Mouse (Mus musculus) midbrain, embryonic 10.5 days (tissue): ENCODE results near the gene Pold1. TPM values are rescaled to one million over a fixed set of nuclear protein-coding genes. Genes with fewer than 3 reads are reported as not detected.
A peak's percentile ranks its signal among the peaks of the same experiment; 100 is the strongest.

Experiments used
- DNase-seq: peaks from one replicate; pipeline ENCODE4 v3.0.0-alpha.2; 2017; ENCODE audit warnings: low spot score
- H3K27ac ChIP-seq: fragments of 300-500 bp; sonication (generic); replicated peaks from 2 replicates; pipeline ENCODE4 v1.5.1; 2016; ENCODE audit warnings: mild to moderate bottlenecking
- H3K27me3 ChIP-seq: fragments of 300-500 bp; sonication (generic); 2 replicates; pipeline ENCODE4 v1.6.1; 2016; ENCODE audit warnings: low read depth, mild to moderate bottlenecking; ENCODE audit not compliant: poor library complexity, severe bottlenecking
- H3K36me3 ChIP-seq: fragments of 300-500 bp; sonication (generic); 2 replicates; pipeline ENCODE4 v1.6.1; 2016; ENCODE audit warnings: mild to moderate bottlenecking, moderate library complexity
- H3K4me1 ChIP-seq: fragments of 300-500 bp; sonication (generic); 2 replicates; pipeline ENCODE4 v1.6.1; 2016
- H3K4me3 ChIP-seq: fragments of 300-500 bp; sonication (generic); 2 replicates; pipeline ENCODE4 v1.5.1; 2016; ENCODE audit warnings: mild to moderate bottlenecking, moderate library complexity
- H3K9me3 ChIP-seq: fragments of 300-500 bp; sonication (generic); replicated peaks from 2 replicates; pipeline ENCODE4 v1.6.1; 2016; ENCODE audit warnings: mild to moderate bottlenecking
- WGBS: fragments of 180-500 bp; shearing (Covaris S2); methylation state at CpG from one replicate; pipeline ENCODE4 v1.1.7; 2016; 5-methylcytosine and 5-hydroxymethylcytosine counted together
- microRNA-seq: library from miRNA; unstranded; fragments of <30 nt; microRNA quantifications from one replicate; pipeline ENCODE4, GENCODE M21; 2017
- polyA plus RNA-seq: library from polyadenylated mRNA; unstranded; fragments of >200 nt; fragmentation: Nextera tagmentation; extraction: Ambion mirVana; gene quantifications from 2 replicates; pipeline ENCODE4 v1.2.1, GENCODE M21; 2016

The Pold1 gene
- polyA plus RNA-seq, 1 experiment from 2014 or later = 179 TPM

DNA sequence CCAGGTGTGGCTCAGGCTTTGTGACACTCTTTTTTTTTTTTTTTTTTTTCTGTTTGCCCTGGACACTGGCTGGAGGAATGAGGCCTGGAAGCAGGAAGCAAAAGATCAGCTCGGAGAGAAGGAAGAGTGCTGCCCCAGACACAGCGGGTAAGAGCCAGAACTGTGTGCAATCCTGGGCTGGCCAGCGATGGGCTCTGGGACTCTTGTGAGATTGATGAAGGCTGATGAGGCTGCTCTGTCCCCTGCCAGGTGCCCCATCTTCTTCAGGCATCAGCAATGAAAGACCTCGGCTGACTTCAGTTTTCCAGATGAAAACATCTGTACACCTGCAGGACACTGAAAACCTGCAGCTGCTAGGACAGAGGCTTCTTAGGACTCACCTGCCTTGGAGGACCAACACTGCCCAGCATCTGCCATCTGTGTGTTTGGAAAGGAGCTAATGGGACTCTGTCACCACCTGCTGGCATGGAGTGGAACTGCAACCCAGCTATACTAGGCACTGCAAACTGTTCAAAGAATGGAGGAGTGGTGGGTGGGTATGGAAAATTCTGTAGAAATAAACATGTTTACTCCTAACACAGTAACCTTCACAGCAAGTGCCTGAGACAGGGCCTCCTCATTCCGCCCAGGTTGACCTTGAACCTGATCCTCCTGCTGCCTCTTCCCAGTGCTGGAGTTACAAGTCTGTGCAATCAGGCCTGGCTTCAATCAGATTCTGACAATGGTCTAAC is 63.6 kb downstream of the Pold1 start:
- DNase-seq = peak; percentile 84
- Histone ChIP-seq H3K27ac (no peak overlapping the region), H3K9me3 (no peaks in the 10 kb centered on the region), H3K36me3 (peaks cover 21% of the 10 kb centered on the region), H3K27me3 (peaks cover 28% of the 10 kb centered on the region), H3K4me3 (no peak overlapping the region), H3K4me1 (0 out of 2 replicates have a peak, but pooled peaks cover 4% of the 10 kb centered on the region)
- WGBS = 39% methylated on average over 5 of the region's 5 CpGs

DNA sequence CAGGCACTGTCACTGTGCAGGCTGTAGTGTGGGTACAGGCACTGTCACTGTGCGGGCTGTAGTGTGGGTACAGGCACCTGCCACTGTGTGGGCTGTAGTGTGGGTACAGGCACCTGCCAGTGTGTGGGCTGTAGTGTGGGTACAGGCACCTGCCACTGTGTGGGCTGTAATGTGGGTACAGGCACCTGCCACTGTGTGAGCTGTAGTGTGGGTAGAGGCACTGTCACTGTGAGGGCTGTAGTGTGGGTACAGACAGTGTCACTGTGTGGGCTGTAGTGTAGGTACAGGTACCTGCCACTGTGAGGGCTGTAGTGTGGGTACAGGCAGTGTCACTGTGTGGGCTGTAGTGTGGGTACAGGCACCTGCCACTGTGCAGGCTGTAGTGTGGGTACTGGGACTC is 64.5 kb downstream of the Pold1 start:
- Histone ChIP-seq H3K9me3 (no peaks in the 10 kb centered on the region), H3K4me3 (no peak overlapping the region), H3K4me1 (0 out of 2 replicates have a peak, but pooled peaks cover 4% of the 10 kb centered on the region), H3K36me3 (peaks cover 13% of the 10 kb centered on the region), H3K27ac (no peak overlapping the region), H3K27me3 (peaks cover 37% of the 10 kb centered on the region)
- DNase-seq = no peak
- WGBS = 80% methylated on average over 1 of the region's 1 CpGs

- Histone ChIP-seq H3K4me1 (0 out of 2 replicates have a peak, but pooled peaks cover 4% of the 10 kb centered on the region), H3K27me3 (peaks cover 49% of the 10 kb centered on the region), H3K9me3 (no peaks in the 10 kb centered on the region), H3K36me3 (0 out of 2 replicates have a peak, but pooled peaks cover 2% of the 10 kb centered on the region), H3K27ac (0 out of 2 replicates have a peak overlapping the region, but pooled peaks have one; percentile 14), H3K4me3 (no peak overlapping the region)
- 73% methylated on average over 3 of the region's 3 CpGs for whole genome bisulfite sequencing
- DNase-seq = no peak
Observed at GRCm38 (mm10) chr7:44482836-44483435, 65.7 kb downstream of the Pold1 start.

Small RNA genes within 50 kb of the gene (microRNA-seq; reads per million reads assigned to microRNA genes)
- not detected for gene Mir7053

Other genes with a start within 250 kb of the Pold1 start
- gene Clec11a, start 241.9 kb downstream of the Pold1 start, polyA plus RNA-seq = 2.2 and 2.4 TPM in 2 replicates
- 1.5 and 2.6 TPM in 2 replicates for gene Shank1, start 238.6 kb downstream of the Pold1 start, polyA plus RNA-seq
- 1.9 and 2.0 TPM in 2 replicates for gene Syt3, start 164.7 kb downstream of the Pold1 start, polyA plus RNA-seq
- 1.7 TPM in 2 replicates for gene 1700008O03Rik, start 163.0 kb downstream of the Pold1 start, polyA plus RNA-seq
- gene Lrrc4b, start 119.8 kb downstream of the Pold1 start, polyA plus RNA-seq = 2.4 and 3.5 TPM in 2 replicates
- gene Aspdh, start 83.5 kb downstream of the Pold1 start, polyA plus RNA-seq = 0.99 and 2.0 TPM in 2 replicates
- 71.6 and 76.8 TPM in 2 replicates for gene Josd2, start 80.9 kb downstream of the Pold1 start, polyA plus RNA-seq
- gene Emc10, start 52.3 kb downstream of the Pold1 start, polyA plus RNA-seq = 104 and 108 TPM in 2 replicates
- gene Fam71e1, start 52.3 kb downstream of the Pold1 start, polyA plus RNA-seq = 20.5 and 27.6 TPM in 2 replicates
- gene Mybpc2, start 24.2 kb downstream of the Pold1 start, polyA plus RNA-seq = 0.05 and 0.20 TPM in 2 replicates
- not detected in 2 replicates for gene Spib, start 16.8 kb downstream of the Pold1 start, polyA plus RNA-seq
- 82.8 and 84.2 TPM in 2 replicates for gene Nr1h2, start 5.1 kb upstream of the Pold1 start, polyA plus RNA-seq
- gene Napsa, start 23.5 kb upstream of the Pold1 start, polyA plus RNA-seq = 0.36 and 0.42 TPM in 2 replicates
- gene Kcnc3, start 41.8 kb upstream of the Pold1 start, polyA plus RNA-seq = 1.1 and 1.2 TPM in 2 replicates
- 1.0 and 1.1 TPM in 2 replicates for gene Myh14, start 122.0 kb upstream of the Pold1 start, polyA plus RNA-seq
- not detected in 2 replicates for gene Izumo2, start 159.9 kb upstream of the Pold1 start, polyA plus RNA-seq
- 44.7 and 49.5 TPM in 2 replicates for gene Vrk3, start 199.6 kb upstream of the Pold1 start, polyA plus RNA-seq
- 3.2 and 3.6 TPM in 2 replicates for gene Zfp473, start 202.2 kb upstream of the Pold1 start, polyA plus RNA-seq